Mouse (Mus musculus) macrophage (primary cell): Measurements from ENCODE around the gene Git1. TPM values are rescaled to one million over a fixed set of nuclear protein-coding genes. Genes with fewer than 3 reads are reported as not detected.
A peak's percentile ranks its signal among the peaks of the same experiment; 100 is the strongest.
"Not testable (repeated sequence)": the region's sequence is repeated elsewhere in the genome, so short reads cannot be mapped to it uniquely, and the experiment has no call there.

ENCODE experiments used
- H3K27ac ChIP-seq: fragments of 350-480 bp; formaldehyde crosslinking; 2 replicates; pipeline ENCODE4 v1.9.0; 2021
- H3K36me3 ChIP-seq: fragments of 350-480 bp; formaldehyde crosslinking; 2 replicates; pipeline ENCODE4 v1.9.0; 2021; ENCODE audit errors: inconsistent target
- H3K4me3 ChIP-seq: fragments of 350-480 bp; formaldehyde crosslinking; 2 replicates; pipeline ENCODE4 v1.9.0; 2021; ENCODE audit errors: inconsistent target
- H3K79me2 ChIP-seq: fragments of 350-480 bp; formaldehyde crosslinking; 2 replicates; pipeline ENCODE4 v1.9.0; 2021; ENCODE audit errors: inconsistent target
- WGBS: methylation state at CpG from one replicate; pipeline ENCODE4 v1.1.7; 2026; ENCODE audit warnings: inconsistent platforms; ENCODE audit not compliant: missing documents; 5-methylcytosine and 5-hydroxymethylcytosine counted together
- polyA plus RNA-seq: library from polyadenylated mRNA; stranded (reverse); fragments of 250-400 nt; gene quantifications from 3 replicates; pipeline ENCODE4 v1.2.4, GENCODE M21; 2018; ENCODE audit warnings: inconsistent platforms

Git1 gene
- polyA plus RNA-seq, 1 experiment from 2014 or later = 25.3 TPM

DNA sequence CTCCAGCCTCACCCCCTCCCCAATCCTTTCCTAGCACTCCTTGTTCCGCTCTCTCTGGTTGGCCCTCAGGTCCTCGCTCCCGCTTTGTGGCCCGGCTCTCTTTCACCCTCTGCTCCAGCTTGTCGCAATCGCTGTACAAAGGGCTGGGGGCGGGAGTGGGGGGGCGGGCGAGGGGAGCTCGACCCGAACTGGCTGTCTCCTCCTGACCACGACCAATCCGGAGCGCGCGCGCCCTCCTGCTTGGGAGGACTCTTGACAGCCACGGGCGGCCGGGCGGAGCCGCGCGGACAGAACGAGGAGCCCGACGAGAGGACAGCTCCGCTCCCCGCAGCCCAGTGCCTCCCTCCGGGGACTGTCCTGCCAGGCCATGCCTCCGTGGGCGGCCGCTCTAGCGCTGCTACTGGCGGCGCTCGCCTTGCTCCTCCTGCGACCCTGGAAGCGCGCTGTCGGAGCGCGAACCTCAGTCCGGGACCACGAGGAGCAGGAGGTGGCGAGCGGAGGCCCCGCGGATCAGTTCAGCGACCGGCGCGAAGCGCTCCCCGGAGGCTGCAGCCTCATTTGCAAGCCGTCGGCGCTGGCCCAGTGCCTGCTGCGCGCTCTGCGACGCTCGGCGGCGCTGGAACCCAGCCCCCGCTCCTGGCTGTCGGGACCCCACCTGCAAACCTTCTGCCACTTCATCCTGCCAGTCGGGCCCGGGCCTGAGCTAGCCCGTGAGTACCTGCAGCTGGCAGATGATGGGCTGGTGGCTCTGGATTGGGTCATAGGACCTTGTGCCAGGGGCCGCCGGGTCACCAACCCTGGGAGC lies 21.7 kb downstream of the Git1 start, which contains the start of gene Abhd15:
Gene Abhd15, plus strand, starts transcription at position 290 of the 805 bp plus-strand sequence.
- H3K4me3 ChIP-seq = peak within 1 kb of the TSS; percentile 47
- no peaks in the 10 kb centered on the region for H3K36me3 ChIP-seq
- H3K27ac ChIP-seq = peak within 1 kb of the TSS; percentile 44
- under 1% methylated on average over 55 of the region's 72 CpGs for WGBS
- peaks cover 5% of the 10 kb centered on the region; the same call in 1 of the 2 replicates for H3K79me2 ChIP-seq

GRCm38 (mm10) chr11:77515637-77516552 lies 22.5 kb downstream of the Git1 start, which contains the start of gene Trp53i13:
Gene Trp53i13, minus strand, starts transcription at chr11:77515980.
- 14% methylated on average over 38 of the region's 39 CpGs for WGBS
- Histone ChIP-seq H3K4me3 (peak within 1 kb of the TSS; percentile 47), H3K79me2 (peaks cover 5% of the 10 kb centered on the region; the same call in 1 of the 2 replicates), H3K36me3 (no peaks in the 10 kb centered on the region), H3K27ac (no peak within 1 kb of the TSS)

DNA sequence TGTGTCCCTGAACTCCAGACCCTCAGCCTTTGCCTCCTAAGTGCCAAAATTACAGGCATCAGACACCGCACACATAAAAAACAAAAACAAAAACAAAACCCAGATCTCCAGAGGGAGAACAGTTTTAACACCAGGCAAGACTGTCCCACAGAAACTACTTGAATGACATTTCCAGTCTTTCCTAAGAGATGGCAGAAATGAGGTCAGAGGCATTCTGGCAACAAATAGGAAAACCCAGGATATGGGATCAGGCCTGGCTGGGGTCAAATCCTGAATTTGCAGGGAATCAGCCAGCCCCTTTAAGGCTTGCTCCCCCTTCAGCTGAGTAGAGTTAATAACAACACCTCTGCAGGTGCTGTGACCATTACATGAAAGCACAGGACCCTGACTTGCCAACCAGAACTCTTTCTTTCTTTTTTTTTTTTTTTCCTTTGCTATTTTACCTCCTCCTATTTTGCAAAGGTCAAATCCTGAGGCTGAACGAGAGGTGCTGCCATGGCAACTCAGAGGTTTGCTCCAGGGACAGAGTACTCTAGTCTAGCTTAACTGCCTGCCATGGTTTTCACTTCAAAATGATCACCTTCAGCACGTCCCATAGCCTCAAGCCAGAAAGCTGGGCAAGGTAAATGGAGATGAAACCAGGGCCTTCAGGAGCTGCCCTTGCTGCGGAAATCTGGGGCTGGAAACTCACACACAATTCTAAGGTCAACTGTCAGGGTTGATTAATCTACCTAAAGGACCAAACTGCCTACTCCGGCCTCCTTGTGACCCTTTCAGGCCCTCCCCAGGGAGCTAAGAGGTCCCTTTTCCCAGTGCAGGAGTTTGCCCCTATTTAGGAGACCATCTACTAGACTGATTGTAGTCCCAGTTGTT lies 23.4 kb downstream of the Git1 start:
- Histone ChIP-seq H3K79me2 (peaks cover 5% of the 10 kb centered on the region; the same call in 1 of the 2 replicates), H3K36me3 (no peaks in the 10 kb centered on the region), H3K27ac (no peak overlapping the region), H3K4me3 (no peak overlapping the region)
- WGBS = 85% methylated on average over 5 of the region's 5 CpGs

- Histone ChIP-seq H3K27ac (peak overlapping the region; percentile 67), H3K4me3 (no peak overlapping the region), H3K79me2 (peaks cover 5% of the 10 kb centered on the region; the same call in 1 of the 2 replicates), H3K36me3 (no peaks in the 10 kb centered on the region)
- 47% methylated on average over 27 of the region's 27 CpGs for WGBS
Measured at GRCm38 (mm10) chr11:77518051-77518798, 24.9 kb downstream of the Git1 start.

- H3K27ac ChIP-seq = peak within 1 kb of the TSS; percentile 67
- H3K36me3 ChIP-seq = no peaks in the 10 kb centered on the region
- H3K4me3 ChIP-seq = no peak within 1 kb of the TSS
- peaks cover 5% of the 10 kb centered on the region; the same call in 1 of the 2 replicates for H3K79me2 ChIP-seq
- 5% methylated on average over 4 of the region's 5 CpGs for WGBS
Measured at GRCm38 (mm10) chr11:77519043-77519442, 25.7 kb downstream of the Git1 start, which contains the start of gene Gm10392. Gene Gm10392, minus strand, starts transcription at chr11:77519198.

DNA sequence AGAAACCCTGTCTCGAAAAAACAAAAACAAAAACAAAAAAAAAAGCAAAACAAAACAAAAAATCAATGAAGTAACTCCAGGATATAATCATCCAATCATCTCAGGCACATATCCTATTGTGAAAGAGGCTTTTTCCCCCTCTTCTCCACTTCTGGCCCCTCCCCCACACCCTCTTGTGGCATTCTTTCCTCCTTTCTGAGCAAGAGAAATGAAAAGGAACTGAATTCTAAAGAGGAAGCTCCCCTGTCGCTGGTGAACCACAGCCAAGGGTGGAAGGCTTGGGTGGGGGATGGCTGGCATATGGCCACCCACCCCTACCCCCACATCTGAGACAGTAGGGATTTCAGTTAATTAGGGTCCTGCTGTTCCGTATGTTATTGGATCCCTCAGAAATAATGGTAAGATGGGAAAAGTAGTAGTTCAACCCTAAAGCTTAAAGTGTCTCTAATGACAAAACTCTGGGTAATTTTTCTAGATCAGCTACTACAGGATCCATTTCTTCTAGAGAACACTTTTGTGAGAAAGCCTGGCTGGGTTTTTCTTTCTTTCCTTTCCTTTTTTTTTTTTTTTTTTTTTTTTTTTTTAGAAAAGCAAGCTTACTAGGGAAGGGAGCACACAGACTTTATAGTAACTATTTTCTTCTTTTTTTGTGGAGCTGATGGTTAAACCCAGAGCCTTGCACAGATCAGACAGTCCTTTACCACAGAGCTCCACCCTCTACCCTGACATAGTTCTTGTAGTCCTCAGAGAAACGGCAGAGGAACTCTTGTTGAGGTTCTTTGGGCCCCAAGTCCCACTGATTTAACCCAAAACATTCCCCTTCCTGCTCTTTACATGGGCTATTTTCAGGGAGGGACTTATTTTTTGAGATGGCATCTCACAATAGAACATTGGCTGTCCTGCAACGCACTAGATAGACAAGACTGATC lies 27.5 kb downstream of the Git1 start:
- peak overlapping the region; percentile 67 for H3K27ac ChIP-seq
- 16% methylated on average over 5 of the region's 5 CpGs for WGBS
- no peaks in the 10 kb centered on the region for H3K36me3 ChIP-seq
- no peak overlapping the region for H3K4me3 ChIP-seq
- H3K79me2 ChIP-seq = peaks cover 5% of the 10 kb centered on the region; the same call in 1 of the 2 replicates

GRCm38 (mm10) chr11:77525804-77526486 lies 32.6 kb downstream of the Git1 start:
- Histone ChIP-seq H3K36me3 (no peaks in the 10 kb centered on the region), H3K27ac (no peak overlapping the region), H3K79me2 (no peaks in the 10 kb centered on the region), H3K4me3 (no peak overlapping the region)
- WGBS = 100% methylated on average over 3 of the region's 3 CpGs

DNA sequence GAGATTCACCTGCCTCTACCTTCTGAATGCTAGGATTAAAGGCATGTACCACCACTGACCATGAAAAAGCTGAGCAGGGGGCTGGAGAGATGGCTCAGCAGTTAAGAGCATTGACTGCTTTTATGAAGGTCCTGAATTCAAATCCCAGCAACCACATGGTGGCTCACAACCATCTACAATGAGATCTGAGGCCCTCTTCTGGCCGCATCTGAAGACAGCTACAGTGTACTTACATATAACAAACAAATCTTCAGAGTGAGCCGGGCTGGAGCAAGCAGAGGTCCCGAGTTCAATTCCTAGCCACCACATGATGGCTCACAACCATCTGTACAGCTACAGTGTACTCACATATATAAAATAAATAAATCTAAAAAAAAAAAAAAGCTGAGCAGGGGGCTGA lies 35.1 kb downstream of the Git1 start:
- 93% methylated on average over 3 of the region's 3 CpGs for WGBS
- H3K27ac ChIP-seq, H3K79me2 ChIP-seq, H3K4me3 ChIP-seq, H3K36me3 ChIP-seq: not testable (repeated sequence)

DNA sequence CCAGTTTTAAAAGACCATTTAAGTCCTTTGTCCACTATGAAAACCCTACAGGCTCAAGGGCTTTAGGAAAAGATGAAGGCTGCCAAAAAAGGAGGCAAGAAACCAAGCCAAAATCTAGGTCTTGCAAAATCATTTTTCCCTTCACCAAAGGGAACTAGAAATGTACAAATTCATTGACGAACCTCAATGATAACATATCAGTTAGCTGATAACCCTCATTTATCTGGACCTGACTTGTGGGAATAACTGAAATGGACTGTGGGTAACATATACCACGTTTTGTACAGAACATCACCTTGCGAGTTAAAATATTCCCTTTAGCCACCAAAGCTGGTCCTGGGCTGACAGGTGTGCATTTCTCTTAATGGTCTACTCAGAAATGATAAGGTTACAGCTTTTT lies 36.3 kb downstream of the Git1 start:
- Histone ChIP-seq H3K27ac (no peak overlapping the region), H3K36me3 (no peaks in the 10 kb centered on the region), H3K79me2 (no peaks in the 10 kb centered on the region), H3K4me3 (no peak overlapping the region)
- WGBS = 89% methylated on average over 3 of the region's 3 CpGs

DNA sequence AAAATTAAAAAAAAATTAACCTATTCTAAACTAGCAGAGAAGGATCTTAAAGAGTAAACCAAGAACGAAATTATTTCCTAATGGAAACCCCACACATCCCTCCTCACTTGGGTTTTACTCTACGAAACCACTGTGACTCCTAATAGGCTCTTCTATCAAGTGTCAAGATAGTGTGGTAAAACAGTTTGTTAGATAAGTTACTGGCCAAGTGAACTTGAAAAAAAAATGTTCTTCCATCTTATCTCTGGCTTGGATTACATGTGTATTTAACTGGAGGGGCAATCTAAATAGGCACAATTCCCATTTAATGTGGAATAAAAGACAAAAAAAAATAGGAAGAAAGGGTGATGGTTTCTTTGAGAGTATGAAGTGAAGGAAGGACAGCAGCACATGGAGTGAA lies 37.5 kb downstream of the Git1 start:
- 100% methylated on average over 2 of the region's 2 CpGs for WGBS
- H3K4me3 ChIP-seq = no peak overlapping the region
- H3K36me3 ChIP-seq = peaks cover 9% of the 10 kb centered on the region; the same call in 1 of the 2 replicates

GRCm38 (mm10) chr11:77532202-77532846 lies 39.0 kb downstream of the Git1 start:
- peaks cover 23% of the 10 kb centered on the region for H3K36me3 ChIP-seq
- no peak overlapping the region for H3K4me3 ChIP-seq
- 68% methylated on average over 4 of the region's 4 CpGs for WGBS
- H3K27ac ChIP-seq = no peak overlapping the region
- H3K79me2 ChIP-seq = no peaks in the 10 kb centered on the region

More for the DNA sequence above, 37.5 kb downstream of the Git1 start:
- Histone ChIP-seq H3K79me2 (no peaks in the 10 kb centered on the region), H3K27ac (no peak overlapping the region)

DNA sequence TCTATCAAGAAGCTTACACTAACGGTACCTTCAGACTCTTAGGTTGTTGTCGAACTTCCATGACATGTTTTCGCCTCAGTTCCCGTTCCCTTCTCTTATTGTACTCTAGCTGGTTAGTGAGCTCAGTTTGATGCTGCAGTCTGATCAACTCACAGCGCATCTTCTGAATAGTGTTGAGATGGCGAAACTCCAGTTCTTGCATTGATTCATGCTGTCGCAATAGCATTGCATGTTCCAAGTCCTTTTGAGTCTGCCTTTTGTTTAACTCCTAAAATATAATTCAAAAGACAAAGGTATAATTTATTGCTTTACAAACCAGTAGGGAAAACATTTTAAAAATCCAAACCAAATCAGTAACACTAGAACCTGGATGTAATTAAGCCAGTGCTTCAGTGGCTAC lies 51.9 kb downstream of the Git1 start:
- H3K79me2 ChIP-seq = no peaks in the 10 kb centered on the region
- 85% methylated on average over 7 of the region's 7 CpGs for WGBS
- H3K36me3 ChIP-seq = peaks cover 57% of the 10 kb centered on the region
- no peak overlapping the region for H3K27ac ChIP-seq
- no peak overlapping the region for H3K4me3 ChIP-seq
